Mouse (Mus musculus) limb, embryonic 15.5 days (tissue): Measurements from ENCODE around the gene Ppfia4. TPM values are rescaled to one million over a fixed set of nuclear protein-coding genes. Genes with fewer than 3 reads are reported as not detected.

Experiments
- ATAC-seq: fragments of 200-750 bp; cut with Nextera tagmentation; 2 replicates; pipeline ENCODE4 v1.8.0; 2017; ENCODE audit warnings: low read depth, moderate TSS enrichment; ENCODE audit not compliant: insufficient number of reproducible peaks, low FRiP score, low TSS enrichment
- H3K27ac ChIP-seq: fragments of 300-500 bp; sonication (generic); 2 replicates; pipeline ENCODE4 v1.5.1; 2015; ENCODE audit warnings: moderate library complexity, mild to moderate bottlenecking, inconsistent platforms
- H3K27me3 ChIP-seq: fragments of 300-500 bp; sonication (generic); 2 replicates; pipeline ENCODE4 v1.6.1; 2015; ENCODE audit warnings: inconsistent platforms
- H3K36me3 ChIP-seq: fragments of 300-500 bp; sonication (generic); 2 replicates; pipeline ENCODE4 v1.6.1; 2015; ENCODE audit warnings: inconsistent platforms
- H3K4me1 ChIP-seq: fragments of 300-500 bp; sonication (generic); 2 replicates; pipeline ENCODE4 v1.6.1; 2015; ENCODE audit warnings: inconsistent platforms
- H3K4me2 ChIP-seq: fragments of 300-500 bp; sonication (generic); 2 replicates; pipeline ENCODE4 v1.6.1; 2015; ENCODE audit warnings: mild to moderate bottlenecking, inconsistent platforms
- H3K4me3 ChIP-seq: fragments of 300-500 bp; sonication (generic); 2 replicates; pipeline ENCODE4 v1.5.1; 2015; ENCODE audit warnings: mild to moderate bottlenecking, inconsistent platforms
- H3K9ac ChIP-seq: fragments of 300-500 bp; sonication (generic); 2 replicates; pipeline ENCODE4 v1.6.1; 2015; ENCODE audit warnings: inconsistent platforms
- H3K9me3 ChIP-seq: fragments of 300-500 bp; sonication (generic); 2 replicates; pipeline ENCODE4 v1.6.1; 2016; ENCODE audit warnings: inconsistent platforms
- WGBS: fragments of 180-500 bp; shearing (Covaris S2); methylation state at CpG from one replicate; pipeline ENCODE4 v1.1.7; 2015; 5-methylcytosine and 5-hydroxymethylcytosine counted together
- polyA plus RNA-seq: library from polyadenylated mRNA; unstranded; fragments of >200 nt; fragmentation: Nextera tagmentation; extraction: Ambion mirVana; gene quantifications from 2 replicates; pipeline ENCODE4 v1.2.1, GENCODE M21; 2015

The Ppfia4 gene
- 7.5 and 11.1 TPM in 2 replicates for polyA plus RNA-seq

DNA sequence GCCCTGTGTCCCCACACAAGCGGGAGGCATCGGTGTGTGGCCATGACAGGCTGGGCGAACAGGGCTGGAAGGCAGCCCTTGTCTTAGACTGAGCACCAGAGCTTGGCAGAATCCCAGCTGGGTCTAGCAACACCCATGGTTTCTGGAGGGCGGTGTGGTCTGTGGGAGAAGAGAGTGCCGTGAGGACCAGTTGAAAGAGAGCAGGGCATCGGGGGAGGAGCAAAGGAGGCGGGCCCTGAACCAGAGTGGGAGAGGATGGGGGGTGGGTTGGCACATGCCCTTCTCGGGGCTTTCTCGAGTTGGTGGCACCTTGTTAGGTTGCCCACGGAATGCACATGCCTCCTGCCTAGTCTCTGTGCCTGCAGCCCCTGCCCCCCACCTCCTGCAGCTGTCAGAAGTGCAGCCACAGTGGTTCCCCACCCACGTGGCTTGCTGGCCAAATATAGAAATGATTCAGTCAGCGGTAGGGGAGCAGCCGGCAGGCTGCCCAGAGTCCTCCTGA is at the start of gene Ppfia4:
Gene Ppfia4, minus strand, starts transcription at position 159 of the 502 bp plus-strand sequence.
- WGBS: 39% methylated on average over 13 of the region's 13 CpGs
- peak within 1 kb of the TSS; percentile 68 for H3K27ac ChIP-seq
- peak within 1 kb of the TSS; percentile 30; the same call in 1 of the 2 replicates for H3K4me2 ChIP-seq
- H3K9me3 ChIP-seq: no peaks in the 10 kb centered on the region
- H3K27me3 ChIP-seq: no peaks in the 10 kb centered on the region
- no peak within 1 kb of the TSS for H3K9ac ChIP-seq
- peak; percentile 75 for ATAC-seq
- 0 out of 2 replicates have a peak, but pooled peaks cover 4% of the 10 kb centered on the region for H3K36me3 ChIP-seq
- H3K4me1 ChIP-seq: peaks cover 37% of the 10 kb centered on the region
- H3K4me3 ChIP-seq: no peak within 1 kb of the TSS

DNA sequence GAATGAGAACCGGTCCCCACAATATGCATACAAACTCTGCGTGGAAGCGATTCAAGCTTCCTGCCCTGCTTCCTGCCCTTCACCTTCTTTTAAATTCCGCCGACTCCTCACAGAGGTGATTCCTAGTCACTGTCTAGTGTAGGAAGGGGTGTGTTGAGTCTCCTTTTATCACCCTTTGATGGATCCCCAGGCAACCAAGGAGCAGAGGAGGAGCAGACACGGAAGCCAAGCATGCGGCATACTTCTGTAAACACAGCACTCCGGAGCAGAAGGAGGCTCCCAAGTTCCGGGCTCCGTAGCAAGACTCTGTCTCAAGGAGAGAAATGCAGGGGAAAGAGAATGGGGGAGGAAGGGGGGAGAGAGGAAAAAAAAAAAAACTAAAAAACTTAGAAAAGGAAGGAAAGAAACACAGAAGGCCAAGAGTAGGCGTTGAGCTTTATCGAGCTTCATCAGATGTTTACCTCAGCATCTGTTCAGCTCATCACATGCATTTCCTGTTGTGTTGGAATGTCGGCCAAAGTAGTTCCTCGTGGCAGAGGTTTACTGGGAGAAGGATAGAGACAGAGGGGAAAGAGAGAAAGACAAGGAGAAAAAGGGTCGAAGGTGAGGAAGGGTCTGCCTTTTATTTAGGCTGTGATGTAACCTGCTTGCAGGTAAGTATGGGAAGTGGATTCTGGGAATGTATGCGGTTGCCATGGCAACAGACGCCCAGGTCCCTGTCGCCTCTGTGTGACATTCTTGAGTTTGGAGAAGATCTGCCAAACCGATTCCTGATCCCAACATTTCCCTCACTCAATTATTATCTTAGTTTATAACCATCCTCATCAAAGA is 49.3 kb upstream of the Ppfia4 start:
- peak overlapping the region; percentile 42 for H3K4me2 ChIP-seq
- H3K27me3 ChIP-seq: no peaks in the 10 kb centered on the region
- 4% methylated on average over 19 of the region's 19 CpGs for WGBS
- H3K36me3 ChIP-seq: no peaks in the 10 kb centered on the region
- peak overlapping the region; percentile 24 for H3K4me3 ChIP-seq
- no peaks in the 10 kb centered on the region for H3K9me3 ChIP-seq
- no peak overlapping the region for H3K9ac ChIP-seq
- H3K4me1 ChIP-seq: peaks cover 7% of the 10 kb centered on the region; the same call in 1 of the 2 replicates
- no peak overlapping the region for H3K27ac ChIP-seq
- no peak for ATAC-seq

- WGBS: 69% methylated on average over 2 of the region's 2 CpGs
- H3K9ac ChIP-seq: no peak overlapping the region
- no peak for ATAC-seq
- H3K27me3 ChIP-seq: no peaks in the 10 kb centered on the region
- no peaks in the 10 kb centered on the region for H3K9me3 ChIP-seq
- H3K4me1 ChIP-seq: peaks cover 7% of the 10 kb centered on the region; the same call in 1 of the 2 replicates
- H3K4me3 ChIP-seq: no peak overlapping the region
- no peak overlapping the region for H3K4me2 ChIP-seq
- no peak overlapping the region for H3K27ac ChIP-seq
- no peaks in the 10 kb centered on the region for H3K36me3 ChIP-seq
Observed at GRCm38 (mm10) chr1:134381051-134381450, 48.3 kb upstream of the Ppfia4 start.

- Histone ChIP-seq H3K4me2 (no peak overlapping the region), H3K27ac (no peak overlapping the region), H3K36me3 (no peaks in the 10 kb centered on the region), H3K9me3 (no peaks in the 10 kb centered on the region), H3K9ac (no peak overlapping the region), H3K4me3 (no peak overlapping the region), H3K4me1 (no peaks in the 10 kb centered on the region), H3K27me3 (no peaks in the 10 kb centered on the region)
- WGBS: 59% methylated on average over 2 of the region's 2 CpGs
- ATAC-seq: no peak
Observed at GRCm38 (mm10) chr1:134374124-134374523, 41.4 kb upstream of the Ppfia4 start.

DNA sequence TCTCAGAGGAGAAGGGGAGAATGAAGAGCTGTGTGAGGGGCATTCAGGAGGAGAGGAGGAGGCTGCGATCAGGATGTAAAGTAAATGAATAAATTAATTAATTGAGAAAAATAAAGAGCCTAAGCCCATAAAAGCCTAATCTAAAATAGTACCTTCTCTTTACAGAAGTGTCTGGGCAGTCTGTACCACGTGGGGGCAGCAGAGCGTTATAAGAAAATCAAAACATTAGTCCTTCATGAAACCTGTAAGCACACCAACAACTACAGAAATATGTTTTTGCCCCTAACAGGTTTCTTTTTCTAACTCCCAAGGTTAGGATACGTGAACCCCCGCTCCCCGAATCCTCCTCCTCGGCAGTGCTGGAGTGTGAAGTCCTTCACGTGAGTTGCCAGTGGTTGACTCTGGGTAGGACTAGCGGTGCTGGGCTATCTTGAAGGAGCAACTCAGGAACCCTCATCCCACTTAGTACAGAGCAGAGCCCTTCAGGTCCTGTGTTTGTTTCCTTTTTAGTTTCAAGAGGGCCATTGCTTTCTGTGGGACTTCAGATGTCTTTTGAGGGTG is 36.1 kb upstream of the Ppfia4 start:
- 47% methylated on average over 9 of the region's 9 CpGs for WGBS
- ATAC-seq: no peak
- H3K4me1 ChIP-seq: no peaks in the 10 kb centered on the region

DNA sequence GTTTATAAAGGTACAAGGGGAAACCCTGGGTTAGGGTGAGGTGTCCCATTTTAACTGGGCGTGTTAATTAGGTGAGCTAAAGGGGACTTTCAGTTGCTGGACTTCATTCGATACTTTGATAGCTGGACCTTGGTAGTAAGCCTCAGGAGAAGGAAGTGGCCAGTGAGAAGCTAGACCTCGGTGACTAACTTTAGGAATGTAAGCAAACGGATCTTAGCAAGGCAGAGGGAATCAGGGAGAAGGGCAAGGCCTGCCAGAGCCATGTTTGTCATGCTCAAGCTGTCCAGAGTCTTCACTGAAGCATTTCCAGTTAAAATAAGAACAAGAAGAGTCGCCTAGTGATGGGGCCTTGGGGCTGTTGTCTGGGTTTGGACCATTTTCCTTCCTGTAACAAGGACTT is 32.8 kb upstream of the Ppfia4 start:
- WGBS: 61% methylated on average over 5 of the region's 5 CpGs
- H3K9ac ChIP-seq: no peak overlapping the region
- no peak overlapping the region for H3K27ac ChIP-seq
- H3K4me1 ChIP-seq: peaks cover 7% of the 10 kb centered on the region; the same call in 1 of the 2 replicates
- no peak for ATAC-seq
- H3K27me3 ChIP-seq: no peaks in the 10 kb centered on the region
- no peaks in the 10 kb centered on the region for H3K9me3 ChIP-seq
- no peak overlapping the region for H3K4me2 ChIP-seq
- H3K36me3 ChIP-seq: no peaks in the 10 kb centered on the region
- no peak overlapping the region for H3K4me3 ChIP-seq

More for the DNA sequence above, 36.1 kb upstream of the Ppfia4 start:
- H3K9ac ChIP-seq: no peak overlapping the region
- no peak overlapping the region for H3K27ac ChIP-seq
- no peak overlapping the region for H3K4me2 ChIP-seq
- H3K9me3 ChIP-seq: no peaks in the 10 kb centered on the region
- no peak overlapping the region for H3K4me3 ChIP-seq
- H3K27me3 ChIP-seq: no peaks in the 10 kb centered on the region
- no peaks in the 10 kb centered on the region for H3K36me3 ChIP-seq

DNA sequence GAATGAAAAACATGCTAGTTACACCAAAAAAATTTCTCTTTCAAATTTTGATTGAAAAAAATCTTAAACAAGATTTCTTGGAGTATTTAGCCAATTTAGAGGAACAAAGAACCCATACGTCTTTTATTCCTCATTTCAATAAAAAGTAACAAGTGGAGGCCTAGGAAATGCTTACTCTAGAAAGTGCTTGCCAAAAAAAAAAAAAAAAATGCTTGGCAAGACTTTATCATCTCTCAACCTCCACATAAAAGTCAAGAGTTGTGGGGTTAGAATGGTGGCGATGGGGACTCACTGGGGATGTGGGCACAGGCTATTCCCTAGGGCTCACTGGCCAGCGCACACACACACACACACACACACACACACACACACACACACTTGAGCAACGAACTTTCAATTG is 30.5 kb upstream of the Ppfia4 start:
- ATAC-seq: no peak
- no peak overlapping the region for H3K4me3 ChIP-seq
- H3K4me1 ChIP-seq: peaks cover 8% of the 10 kb centered on the region; the same call in 1 of the 2 replicates
- no peak overlapping the region for H3K4me2 ChIP-seq
- H3K36me3 ChIP-seq: peaks cover 8% of the 10 kb centered on the region
- H3K27ac ChIP-seq: no peak overlapping the region
- no peaks in the 10 kb centered on the region for H3K27me3 ChIP-seq
- WGBS: 62% methylated on average over 4 of the region's 4 CpGs
- no peak overlapping the region for H3K9ac ChIP-seq
- no peaks in the 10 kb centered on the region for H3K9me3 ChIP-seq

GRCm38 (mm10) chr1:134361857-134362212 is 29.1 kb upstream of the Ppfia4 start, which contains the start of gene Tmem183a:
Gene Tmem183a, minus strand, starts transcription at chr1:134361979.
- Histone ChIP-seq H3K36me3 (peaks cover 16% of the 10 kb centered on the region), H3K9ac (peak within 1 kb of the TSS; percentile 89), H3K4me2 (peak within 1 kb of the TSS; percentile 63), H3K4me1 (peaks cover 8% of the 10 kb centered on the region; the same call in 1 of the 2 replicates), H3K4me3 (peak within 1 kb of the TSS; percentile 87), H3K27me3 (no peaks in the 10 kb centered on the region), H3K27ac (peak within 1 kb of the TSS; percentile 84), H3K9me3 (no peaks in the 10 kb centered on the region)
- under 1% methylated on average over 38 of the region's 38 CpGs for WGBS
- peak; percentile 94 for ATAC-seq

- peaks cover 8% of the 10 kb centered on the region; the same call in 1 of the 2 replicates for H3K4me1 ChIP-seq
- peak; percentile 84 for ATAC-seq
- H3K9ac ChIP-seq: peak overlapping the region; percentile 89
- WGBS: under 1% methylated on average over 42 of the region's 44 CpGs
- peak overlapping the region; percentile 87 for H3K4me3 ChIP-seq
- H3K9me3 ChIP-seq: no peaks in the 10 kb centered on the region
- peaks cover 19% of the 10 kb centered on the region for H3K36me3 ChIP-seq
- peak overlapping the region; percentile 84 for H3K27ac ChIP-seq
- no peaks in the 10 kb centered on the region for H3K27me3 ChIP-seq
- peak overlapping the region; percentile 63 for H3K4me2 ChIP-seq
Observed at GRCm38 (mm10) chr1:134361195-134361856, 28.6 kb upstream of the Ppfia4 start.

GRCm38 (mm10) chr1:134360656-134361055 is 27.9 kb upstream of the Ppfia4 start:
- no peak for ATAC-seq
- no peaks in the 10 kb centered on the region for H3K27me3 ChIP-seq
- WGBS: 73% methylated on average over 7 of the region's 7 CpGs
- H3K36me3 ChIP-seq: peaks cover 25% of the 10 kb centered on the region
- H3K9me3 ChIP-seq: no peaks in the 10 kb centered on the region
- H3K4me3 ChIP-seq: peak overlapping the region; percentile 87
- H3K27ac ChIP-seq: no peak overlapping the region
- H3K4me2 ChIP-seq: peak overlapping the region; percentile 63
- no peak overlapping the region for H3K9ac ChIP-seq
- H3K4me1 ChIP-seq: peaks cover 8% of the 10 kb centered on the region; the same call in 1 of the 2 replicates

DNA sequence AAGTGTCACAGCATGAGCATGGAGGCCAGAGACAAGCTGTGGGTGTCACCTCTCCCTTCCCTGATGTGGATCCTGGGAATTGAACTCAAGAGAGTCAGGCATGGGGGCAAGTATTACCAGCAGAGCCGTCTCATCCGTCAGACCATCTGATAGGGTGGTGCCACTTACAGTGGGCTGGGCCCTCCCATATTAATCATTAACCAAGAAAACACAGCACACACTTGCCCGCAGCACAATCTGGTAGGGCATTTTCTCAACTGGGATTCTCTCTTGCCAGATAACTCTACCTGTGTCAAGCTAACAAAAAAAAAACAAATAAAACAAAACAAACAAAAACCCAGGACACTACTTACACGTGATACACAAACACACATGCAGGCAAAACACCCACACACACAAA is 24.7 kb upstream of the Ppfia4 start:
- peaks cover 8% of the 10 kb centered on the region; the same call in 1 of the 2 replicates for H3K4me1 ChIP-seq

More for the DNA sequence above, 24.7 kb upstream of the Ppfia4 start:
- Histone ChIP-seq H3K9me3 (no peaks in the 10 kb centered on the region), H3K27ac (no peak overlapping the region), H3K36me3 (peaks cover 56% of the 10 kb centered on the region), H3K4me2 (no peak overlapping the region), H3K27me3 (no peaks in the 10 kb centered on the region), H3K9ac (no peak overlapping the region), H3K4me3 (no peak overlapping the region)
- no peak for ATAC-seq
- 83% methylated on average over 4 of the region's 4 CpGs for WGBS
